Mouse (Mus musculus): Measurements from ENCODE around the gene Polrmt. TPM values are rescaled to one million over a fixed set of nuclear protein-coding genes. Genes with fewer than 3 reads are reported as not detected.

Polrmt gene
- polyA plus RNA-seq, 1 experiment from 2014 or later = 32.2 TPM

DNA sequence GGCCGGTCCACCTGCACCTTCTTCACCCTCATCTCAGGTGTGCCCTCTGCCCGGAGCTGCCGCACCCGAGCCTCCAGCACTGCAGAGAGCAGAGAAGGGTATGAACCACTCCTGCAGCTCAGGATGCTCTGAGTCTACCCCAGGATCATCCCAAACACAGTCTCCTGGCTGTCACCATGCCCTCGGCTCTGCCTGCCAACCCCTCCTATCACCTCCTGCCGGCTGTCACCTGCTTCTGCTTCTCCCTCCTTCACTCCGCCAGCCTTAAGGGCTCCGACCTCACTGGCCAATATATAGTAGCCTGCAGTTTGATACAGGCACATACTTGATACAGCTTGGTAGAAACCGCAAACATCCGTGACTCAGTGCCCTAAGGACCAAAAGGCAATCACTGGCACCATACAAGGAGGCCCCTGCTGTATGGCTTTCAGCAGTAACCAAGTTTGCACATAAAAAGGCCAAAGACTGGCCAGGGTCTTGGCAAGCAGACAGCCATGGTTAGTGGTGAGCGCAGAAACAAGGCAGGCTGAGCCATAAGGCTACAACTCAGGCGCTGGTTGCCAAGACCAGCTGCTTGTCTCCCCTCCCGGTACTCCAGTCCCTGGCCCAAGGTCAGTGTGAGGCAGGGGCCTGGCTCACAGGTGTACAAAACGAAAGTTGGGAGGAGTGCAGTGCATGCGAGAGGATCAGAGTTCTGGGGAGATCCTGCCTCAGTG lies 2.6 kb downstream of the Polrmt start:
- no peak overlapping the region for H3K4me3 ChIP-seq (ENCODE audit: low read depth, low read length)
- no peak overlapping the region for H3K4me2 ChIP-seq (ENCODE audit: low read depth, severe bottlenecking)
- no peak overlapping the region for H3K27ac ChIP-seq (replicated peaks; ENCODE audit: low read depth, low read length)
- no peak overlapping the region for H3K9ac ChIP-seq (ENCODE audit: low read length)
- WGBS = 95% methylated on average over 15 of the region's 15 CpGs
- no peaks in the 10 kb centered on the region for H3K27me3 ChIP-seq (ENCODE audit: control insufficient read depth, insufficient read depth, low read length)
- ATAC-seq (ENCODE audit: insufficient number of reproducible peaks, low FRiP score, low TSS enrichment, low read depth) = no peak
- H3K36me3 ChIP-seq (ENCODE audit: control insufficient read depth, insufficient read depth, low read length) = peaks cover 29% of the 10 kb centered on the region
- peaks cover 3% of the 10 kb centered on the region; the same call in 1 of the 2 replicates for H3K4me1 ChIP-seq (ENCODE audit: control insufficient read depth, insufficient read depth, low read length)
- DNase-seq (ENCODE audit: low spot score) = no peak
- H3K9me3 ChIP-seq (ENCODE audit: control insufficient read depth, low read length) = peaks cover 19% of the 10 kb centered on the region

DNA sequence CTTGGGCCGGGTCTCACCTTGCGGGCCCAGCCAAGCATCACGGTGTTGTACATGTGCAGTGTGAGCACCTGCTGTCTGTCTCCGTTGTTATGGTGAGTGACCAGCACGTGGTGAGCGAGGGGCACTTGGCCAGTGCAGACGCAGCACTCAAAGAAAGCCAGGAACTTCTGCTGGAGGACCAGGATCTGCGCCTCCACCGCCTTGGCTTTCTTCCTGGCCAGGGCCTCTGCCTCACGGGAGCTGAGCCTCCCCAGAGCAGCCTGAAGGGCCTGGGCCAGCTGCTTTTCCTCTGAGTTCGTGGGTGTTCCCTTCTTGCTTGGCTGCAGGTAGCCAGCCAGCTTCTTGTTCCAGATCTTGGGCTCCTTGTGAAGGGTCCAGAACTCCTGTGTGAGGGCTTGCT lies 3.2 kb downstream of the Polrmt start:
- Histone ChIP-seq H3K36me3 (ENCODE audit: control insufficient read depth, insufficient read depth, low read length) (peaks cover 35% of the 10 kb centered on the region), H3K4me3 (ENCODE audit: low read depth, low read length) (no peak overlapping the region), H3K27ac (replicated peaks; ENCODE audit: low read depth, low read length) (no peak overlapping the region), H3K4me2 (ENCODE audit: low read depth, severe bottlenecking) (no peak overlapping the region), H3K27me3 (ENCODE audit: control insufficient read depth, insufficient read depth, low read length) (no peaks in the 10 kb centered on the region), H3K4me1 (ENCODE audit: control insufficient read depth, insufficient read depth, low read length) (peaks cover 3% of the 10 kb centered on the region; the same call in 1 of the 2 replicates), H3K9ac (ENCODE audit: low read length) (no peak overlapping the region), H3K9me3 (ENCODE audit: control insufficient read depth, low read length) (peaks cover 25% of the 10 kb centered on the region)
- ATAC-seq (ENCODE audit: insufficient number of reproducible peaks, low FRiP score, low TSS enrichment, low read depth) = no peak
- DNase-seq (ENCODE audit: low spot score) = no peak
- WGBS = 92% methylated on average over 11 of the region's 11 CpGs

DNA sequence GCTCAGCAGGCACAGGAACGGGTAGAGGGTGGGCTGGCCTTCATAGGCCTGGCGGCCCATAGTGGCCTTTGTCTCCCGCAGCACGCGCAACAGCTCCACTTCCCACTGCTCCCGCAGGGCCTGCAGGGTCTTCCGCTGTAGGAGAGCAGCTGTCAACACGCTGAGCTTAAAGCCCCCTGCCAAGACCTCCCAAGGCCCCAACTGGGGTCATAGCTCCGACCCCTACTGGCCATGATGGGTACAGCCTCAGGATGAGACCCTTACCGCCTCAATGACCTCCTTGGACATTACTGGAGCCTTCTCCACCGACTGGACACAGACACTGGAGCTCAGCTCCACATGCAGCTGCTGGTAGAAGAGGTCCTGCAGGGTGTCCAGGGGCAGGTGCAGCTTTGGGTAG lies 5.5 kb downstream of the Polrmt start:
- peaks cover 3% of the 10 kb centered on the region; the same call in 1 of the 2 replicates for H3K4me1 ChIP-seq (ENCODE audit: control insufficient read depth, insufficient read depth, low read length)
- H3K36me3 ChIP-seq (ENCODE audit: control insufficient read depth, insufficient read depth, low read length) = peaks cover 58% of the 10 kb centered on the region
- peaks cover 33% of the 10 kb centered on the region for H3K9me3 ChIP-seq (ENCODE audit: control insufficient read depth, low read length)
- no peak for ATAC-seq (ENCODE audit: insufficient number of reproducible peaks, low FRiP score, low TSS enrichment, low read depth)
- WGBS = 84% methylated on average over 11 of the region's 11 CpGs
- no peak overlapping the region for H3K27ac ChIP-seq (replicated peaks; ENCODE audit: low read depth, low read length)
- no peak overlapping the region for H3K4me3 ChIP-seq (ENCODE audit: low read depth, low read length)
- H3K9ac ChIP-seq (ENCODE audit: low read length) = no peak overlapping the region
- no peak for DNase-seq (ENCODE audit: low spot score)
- no peak overlapping the region for H3K4me2 ChIP-seq (ENCODE audit: low read depth, severe bottlenecking)
- H3K27me3 ChIP-seq (ENCODE audit: control insufficient read depth, insufficient read depth, low read length) = peaks cover 5% of the 10 kb centered on the region

DNA sequence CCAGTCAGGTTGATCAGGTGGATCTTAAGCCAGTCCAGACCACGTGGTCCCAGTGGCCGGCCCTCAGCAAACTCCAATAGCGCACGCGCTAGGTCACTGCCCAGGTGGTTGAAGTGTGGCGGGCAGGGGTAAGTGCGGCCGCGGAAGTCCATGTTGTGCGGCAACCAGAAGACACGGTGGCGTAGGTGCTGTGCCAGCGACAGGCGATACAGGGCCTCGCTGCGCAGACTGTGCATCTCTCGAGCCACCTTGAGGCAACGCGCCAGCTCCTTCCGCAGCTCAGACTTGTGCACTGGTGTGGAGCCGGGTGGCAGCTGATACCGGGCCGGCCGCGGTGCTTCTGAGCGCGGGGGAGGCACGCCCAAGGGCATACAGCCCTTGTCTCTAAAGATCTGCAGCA lies 7.1 kb downstream of the Polrmt start:
- Histone ChIP-seq H3K4me3 (ENCODE audit: low read depth, low read length) (no peak overlapping the region), H3K4me2 (ENCODE audit: low read depth, severe bottlenecking) (no peak overlapping the region), H3K9ac (ENCODE audit: low read length) (no peak overlapping the region), H3K27ac (replicated peaks; ENCODE audit: low read depth, low read length) (no peak overlapping the region), H3K4me1 (ENCODE audit: control insufficient read depth, insufficient read depth, low read length) (no peaks in the 10 kb centered on the region), H3K9me3 (ENCODE audit: control insufficient read depth, low read length) (peaks cover 33% of the 10 kb centered on the region), H3K27me3 (ENCODE audit: control insufficient read depth, insufficient read depth, low read length) (peaks cover 13% of the 10 kb centered on the region), H3K36me3 (ENCODE audit: control insufficient read depth, insufficient read depth, low read length) (peaks cover 62% of the 10 kb centered on the region)
- ATAC-seq (ENCODE audit: insufficient number of reproducible peaks, low FRiP score, low TSS enrichment, low read depth) (no peak), DNase-seq (ENCODE audit: low spot score) (no peak)
- 97% methylated on average over 28 of the region's 28 CpGs for WGBS

DNA sequence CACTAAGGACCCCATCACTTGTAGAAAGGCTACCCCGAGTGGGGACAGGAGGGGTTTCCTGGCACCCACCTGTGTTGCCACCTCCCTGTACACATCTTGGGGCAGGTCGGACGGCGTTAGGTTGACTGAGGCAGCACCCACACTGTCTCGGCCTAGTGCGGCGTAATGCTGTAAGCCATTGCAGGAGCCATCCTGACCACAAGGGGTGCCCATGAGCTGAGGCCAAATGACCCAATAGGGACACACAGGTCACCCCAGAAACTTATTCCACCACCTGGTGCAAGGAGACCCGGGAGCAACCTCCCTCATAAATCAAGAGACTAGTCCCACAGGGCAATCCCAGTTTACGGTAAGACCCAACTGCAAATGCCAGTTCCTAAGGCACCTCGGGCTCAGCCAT lies 8.1 kb downstream of the Polrmt start:
- DNase-seq (ENCODE audit: low spot score) = no peak
- H3K27me3 ChIP-seq (ENCODE audit: control insufficient read depth, insufficient read depth, low read length) = peaks cover 13% of the 10 kb centered on the region
- no peak overlapping the region for H3K9ac ChIP-seq (ENCODE audit: low read length)
- H3K36me3 ChIP-seq (ENCODE audit: control insufficient read depth, insufficient read depth, low read length) = peaks cover 59% of the 10 kb centered on the region
- no peaks in the 10 kb centered on the region for H3K4me1 ChIP-seq (ENCODE audit: control insufficient read depth, insufficient read depth, low read length)
- H3K4me2 ChIP-seq (ENCODE audit: low read depth, severe bottlenecking) = no peak overlapping the region
- H3K4me3 ChIP-seq (ENCODE audit: low read depth, low read length) = no peak overlapping the region
- peaks cover 33% of the 10 kb centered on the region for H3K9me3 ChIP-seq (ENCODE audit: control insufficient read depth, low read length)
- ATAC-seq (ENCODE audit: insufficient number of reproducible peaks, low FRiP score, low TSS enrichment, low read depth) = no peak
- H3K27ac ChIP-seq (replicated peaks; ENCODE audit: low read depth, low read length) = no peak overlapping the region
- 91% methylated on average over 10 of the region's 10 CpGs for WGBS

DNA sequence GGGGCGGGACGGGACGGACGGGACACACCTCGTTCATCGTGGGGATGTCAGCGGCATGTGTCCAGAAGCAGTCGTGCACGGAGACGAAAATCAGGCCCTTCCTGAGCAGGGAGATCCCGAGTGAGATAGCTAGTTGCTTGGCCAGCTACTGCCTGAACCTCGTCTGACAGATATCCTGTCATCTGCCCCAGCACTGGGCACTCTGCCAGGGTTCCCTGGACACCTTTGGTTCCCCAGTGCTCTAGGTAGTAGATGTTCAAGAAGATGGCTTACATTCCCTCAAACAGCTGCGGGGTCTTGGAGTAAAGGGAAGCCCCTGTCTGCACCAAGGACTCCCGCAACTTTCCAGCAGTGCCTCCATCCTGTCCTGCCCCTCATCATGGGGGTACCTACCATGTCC lies 9.7 kb downstream of the Polrmt start:
- ATAC-seq (ENCODE audit: insufficient number of reproducible peaks, low FRiP score, low TSS enrichment, low read depth) (no peak), DNase-seq (ENCODE audit: low spot score) (no peak)
- Histone ChIP-seq H3K27me3 (ENCODE audit: control insufficient read depth, insufficient read depth, low read length) (peaks cover 13% of the 10 kb centered on the region), H3K4me3 (ENCODE audit: low read depth, low read length) (no peak overlapping the region), H3K4me2 (ENCODE audit: low read depth, severe bottlenecking) (no peak overlapping the region), H3K27ac (replicated peaks; ENCODE audit: low read depth, low read length) (no peak overlapping the region), H3K9ac (ENCODE audit: low read length) (no peak overlapping the region), H3K4me1 (ENCODE audit: control insufficient read depth, insufficient read depth, low read length) (no peaks in the 10 kb centered on the region), H3K36me3 (ENCODE audit: control insufficient read depth, insufficient read depth, low read length) (peaks cover 56% of the 10 kb centered on the region), H3K9me3 (ENCODE audit: control insufficient read depth, low read length) (peaks cover 33% of the 10 kb centered on the region)
- WGBS = 87% methylated on average over 14 of the region's 14 CpGs

DNA sequence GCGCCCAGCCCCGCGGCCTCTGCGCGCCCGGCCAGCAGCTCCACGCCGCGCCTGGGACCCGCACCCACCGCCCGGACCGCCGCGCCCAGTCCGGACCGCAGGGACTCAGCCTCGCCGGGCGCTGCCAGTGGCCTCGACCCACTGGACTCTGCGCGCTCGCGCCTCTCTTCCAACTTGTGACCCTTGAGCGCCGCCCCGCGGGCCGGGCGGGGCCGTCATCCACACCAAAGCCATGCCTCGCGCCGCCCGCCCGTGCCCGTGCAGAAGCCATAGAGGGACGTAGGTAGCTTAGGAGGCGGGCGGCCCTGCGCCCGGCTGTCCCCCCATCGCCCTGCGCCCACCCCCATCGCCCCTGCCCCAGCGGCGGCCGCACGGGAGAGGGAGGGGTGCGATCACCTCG lies 11.0 kb downstream of the Polrmt start:
- ATAC-seq (ENCODE audit: insufficient number of reproducible peaks, low FRiP score, low TSS enrichment, low read depth) = no peak
- H3K9me3 ChIP-seq (ENCODE audit: control insufficient read depth, low read length) = peaks cover 28% of the 10 kb centered on the region
- H3K27ac ChIP-seq (replicated peaks; ENCODE audit: low read depth, low read length) = no peak overlapping the region

DNA sequence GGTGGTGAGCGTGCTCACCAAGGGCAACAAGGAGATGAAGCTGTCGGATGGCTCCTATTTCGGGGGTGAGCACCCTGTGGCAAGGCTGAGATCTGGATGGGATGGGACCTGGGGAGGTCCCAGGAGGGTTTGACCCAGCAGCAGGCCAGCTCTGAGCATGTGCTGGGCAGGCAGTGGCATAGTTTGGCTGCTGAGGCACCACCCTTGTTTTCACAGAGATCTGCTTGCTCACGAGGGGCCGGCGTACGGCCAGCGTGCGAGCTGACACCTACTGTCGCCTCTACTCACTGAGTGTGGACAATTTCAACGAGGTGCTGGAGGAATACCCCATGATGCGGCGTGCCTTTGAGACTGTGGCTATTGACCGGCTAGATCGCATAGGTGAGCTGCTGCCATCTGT lies 12.5 kb downstream of the Polrmt start:
- no peak overlapping the region for H3K9ac ChIP-seq (ENCODE audit: low read length)
- H3K36me3 ChIP-seq (ENCODE audit: control insufficient read depth, insufficient read depth, low read length) = peaks cover 33% of the 10 kb centered on the region
- no peak overlapping the region for H3K4me3 ChIP-seq (ENCODE audit: low read depth, low read length)
- H3K4me2 ChIP-seq (ENCODE audit: low read depth, severe bottlenecking) = no peak overlapping the region
- WGBS = 93% methylated on average over 15 of the region's 15 CpGs
- H3K9me3 ChIP-seq (ENCODE audit: control insufficient read depth, low read length) = peaks cover 14% of the 10 kb centered on the region
- H3K27ac ChIP-seq (replicated peaks; ENCODE audit: low read depth, low read length) = no peak overlapping the region
- no peaks in the 10 kb centered on the region for H3K4me1 ChIP-seq (ENCODE audit: control insufficient read depth, insufficient read depth, low read length)
- peaks cover 13% of the 10 kb centered on the region for H3K27me3 ChIP-seq (ENCODE audit: control insufficient read depth, insufficient read depth, low read length)
- ATAC-seq (ENCODE audit: insufficient number of reproducible peaks, low FRiP score, low TSS enrichment, low read depth) = no peak
- DNase-seq (ENCODE audit: low spot score) = no peak

More for the DNA sequence above, 11.0 kb downstream of the Polrmt start:
- Histone ChIP-seq H3K4me3 (ENCODE audit: low read depth, low read length) (no peak overlapping the region), H3K4me1 (ENCODE audit: control insufficient read depth, insufficient read depth, low read length) (no peaks in the 10 kb centered on the region), H3K4me2 (ENCODE audit: low read depth, severe bottlenecking) (0 out of 2 replicates have a peak overlapping the region, but pooled peaks have one; percentile 12), H3K9ac (ENCODE audit: low read length) (no peak overlapping the region), H3K27me3 (ENCODE audit: control insufficient read depth, insufficient read depth, low read length) (peaks cover 13% of the 10 kb centered on the region), H3K36me3 (ENCODE audit: control insufficient read depth, insufficient read depth, low read length) (peaks cover 49% of the 10 kb centered on the region)
- 19% methylated on average over 40 of the region's 52 CpGs for WGBS
- DNase-seq (ENCODE audit: low spot score) = no peak

DNA sequence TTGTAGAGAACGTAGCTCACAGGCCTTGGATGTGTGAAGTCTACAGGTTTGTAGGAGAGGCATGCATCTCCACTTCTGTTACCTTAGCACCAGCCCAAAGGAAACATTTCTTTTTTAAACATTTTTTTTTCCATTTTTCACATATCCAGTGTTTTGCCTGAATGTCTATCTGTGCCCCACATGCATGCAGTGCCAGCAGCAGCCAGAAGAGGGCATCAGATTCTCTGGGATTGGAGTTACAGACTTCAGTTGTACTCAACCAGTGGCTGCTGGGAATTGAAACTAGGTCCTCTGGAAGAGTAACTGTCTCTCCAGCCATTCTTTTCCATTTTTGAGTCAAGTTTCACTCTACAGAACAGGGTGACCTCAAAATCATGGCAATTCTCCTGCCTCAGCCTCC lies 13.9 kb downstream of the Polrmt start:
- Histone ChIP-seq H3K9me3 (ENCODE audit: control insufficient read depth, low read length) (peaks cover under 1% of the 10 kb centered on the region; the same call in 1 of the 2 replicates), H3K9ac (ENCODE audit: low read length) (no peak overlapping the region), H3K36me3 (ENCODE audit: control insufficient read depth, insufficient read depth, low read length) (peaks cover 20% of the 10 kb centered on the region), H3K27ac (replicated peaks; ENCODE audit: low read depth, low read length) (no peak overlapping the region), H3K4me1 (ENCODE audit: control insufficient read depth, insufficient read depth, low read length) (no peaks in the 10 kb centered on the region), H3K4me3 (ENCODE audit: low read depth, low read length) (no peak overlapping the region), H3K4me2 (ENCODE audit: low read depth, severe bottlenecking) (no peak overlapping the region), H3K27me3 (ENCODE audit: control insufficient read depth, insufficient read depth, low read length) (peaks cover 13% of the 10 kb centered on the region)
- WGBS = 96% methylated on average over 1 of the region's 1 CpGs
- ATAC-seq (ENCODE audit: insufficient number of reproducible peaks, low FRiP score, low TSS enrichment, low read depth) (no peak), DNase-seq (ENCODE audit: low spot score) (no peak)
